Mouse (Mus musculus): ENCODE data around the gene Rad51. TPM values are rescaled to one million over a fixed set of nuclear protein-coding genes. Genes with fewer than 3 reads are reported as not detected.

Rad51 gene
- polyA plus RNA-seq, 1 experiment from 2014 or later, result 10.6 TPM

DNA sequence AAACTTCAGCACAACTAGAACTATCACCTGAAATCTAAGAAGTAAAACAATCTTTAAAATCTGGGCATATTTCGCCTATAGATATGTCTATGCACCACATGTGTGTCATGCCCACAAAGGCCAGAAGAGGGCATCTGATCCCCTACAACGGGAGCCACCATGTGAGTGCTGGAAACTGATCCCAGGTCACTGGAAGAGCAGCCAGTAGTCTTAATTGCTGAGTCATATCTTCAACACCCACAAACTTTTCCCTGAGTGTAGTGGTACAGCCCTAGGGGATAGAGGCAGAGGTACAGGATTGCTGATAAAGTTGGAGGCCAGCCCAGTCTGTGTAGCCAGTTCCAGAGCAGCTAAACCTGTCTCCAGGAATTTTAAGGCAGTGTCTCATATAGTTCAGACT is 32.6 kb downstream of the Rad51 start:
- Histone ChIP-seq H3K27ac (ENCODE audit: low read depth, low read length) (no peak overlapping the region), H3K27me3 (replicated peaks; ENCODE audit: control insufficient read depth, insufficient read depth, low read length) (no peaks in the 10 kb centered on the region), H3K4me1 (ENCODE audit: control insufficient read depth, insufficient read depth, low read depth, low read length) (no peaks in the 10 kb centered on the region), H3K4me2 (ENCODE audit: low read length) (no peak overlapping the region), H3K36me3 (ENCODE audit: control insufficient read depth, insufficient read depth, low read length) (peaks cover 47% of the 10 kb centered on the region), H3K9ac (ENCODE audit: low read depth, low read length) (no peak overlapping the region), H3K9me3 (ENCODE audit: control insufficient read depth, low read length) (no peaks in the 10 kb centered on the region), H3K4me3 (ENCODE audit: low read length) (no peak overlapping the region)
- 86% methylated on average over 2 of the region's 2 CpGs for WGBS
- ATAC-seq, result no peak

DNA sequence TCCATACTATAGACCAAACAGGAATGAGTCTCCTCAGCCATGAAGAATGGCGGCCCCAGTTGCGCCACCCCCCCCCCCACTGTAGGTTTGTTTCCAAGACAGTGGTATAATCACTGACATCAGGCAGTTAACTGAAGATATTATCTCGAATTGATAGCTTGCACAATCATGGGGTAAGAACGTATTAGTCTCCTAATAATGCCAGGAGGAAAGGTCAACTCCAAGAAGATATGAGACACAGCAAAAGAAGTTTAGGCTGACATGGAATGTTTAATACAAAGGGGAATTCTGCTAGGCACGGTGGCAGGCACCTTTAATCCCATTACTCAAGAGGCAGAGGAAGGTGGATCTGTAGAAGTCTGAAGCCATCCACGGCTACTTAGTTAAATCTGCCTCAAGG is 33.8 kb downstream of the Rad51 start:
- no peaks in the 10 kb centered on the region for H3K27me3 ChIP-seq (replicated peaks; ENCODE audit: control insufficient read depth, insufficient read depth, low read length)
- H3K4me2 ChIP-seq (ENCODE audit: low read length), result no peak overlapping the region
- H3K36me3 ChIP-seq (ENCODE audit: control insufficient read depth, insufficient read depth, low read length), result peaks cover 49% of the 10 kb centered on the region
- ATAC-seq, result no peak
- no peak overlapping the region for H3K4me3 ChIP-seq (ENCODE audit: low read length)
- H3K4me1 ChIP-seq (ENCODE audit: control insufficient read depth, insufficient read depth, low read depth, low read length), result no peaks in the 10 kb centered on the region
- H3K9me3 ChIP-seq (ENCODE audit: control insufficient read depth, low read length), result no peaks in the 10 kb centered on the region
- WGBS, result 93% methylated on average over 6 of the region's 6 CpGs
- H3K27ac ChIP-seq (ENCODE audit: low read depth, low read length), result no peak overlapping the region
- H3K9ac ChIP-seq (ENCODE audit: low read depth, low read length), result no peak overlapping the region

DNA sequence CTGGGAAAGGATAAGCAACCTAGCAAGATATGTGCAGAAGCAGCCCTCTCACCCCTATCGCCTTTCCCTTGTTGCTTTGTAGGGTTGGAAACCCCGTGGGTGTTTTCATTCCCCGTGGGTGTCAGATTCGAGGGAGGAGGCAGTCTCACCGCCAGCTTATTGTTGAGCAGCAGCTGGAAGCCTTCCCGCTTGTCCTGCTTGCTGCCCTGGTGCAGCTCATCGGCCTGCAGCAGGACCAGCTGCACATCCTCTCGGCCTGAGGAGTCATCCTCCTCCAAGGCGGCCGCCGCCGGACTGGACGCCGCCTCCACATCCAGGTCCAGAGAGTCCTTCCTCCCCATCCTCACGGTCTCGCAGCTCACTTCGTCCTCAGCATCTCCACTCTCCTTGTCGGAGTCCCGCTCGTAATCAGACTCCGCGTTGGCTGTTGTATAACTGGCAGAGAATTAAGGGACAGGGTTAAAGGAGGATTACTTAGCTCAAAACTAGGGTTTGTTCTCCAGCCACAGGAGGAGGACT is 34.6 kb downstream of the Rad51 start:
- no peak overlapping the region for H3K9ac ChIP-seq (ENCODE audit: low read depth, low read length)
- WGBS, result 84% methylated on average over 22 of the region's 22 CpGs
- H3K4me3 ChIP-seq (ENCODE audit: low read length), result no peak overlapping the region
- no peak overlapping the region for H3K4me2 ChIP-seq (ENCODE audit: low read length)
- ATAC-seq, result no peak
- H3K36me3 ChIP-seq (ENCODE audit: control insufficient read depth, insufficient read depth, low read length), result peaks cover 49% of the 10 kb centered on the region
- no peak overlapping the region for H3K27ac ChIP-seq (ENCODE audit: low read depth, low read length)
- H3K9me3 ChIP-seq (ENCODE audit: control insufficient read depth, low read length), result no peaks in the 10 kb centered on the region
- no peaks in the 10 kb centered on the region for H3K27me3 ChIP-seq (replicated peaks; ENCODE audit: control insufficient read depth, insufficient read depth, low read length)
- H3K4me1 ChIP-seq (ENCODE audit: control insufficient read depth, insufficient read depth, low read depth, low read length), result no peaks in the 10 kb centered on the region

DNA sequence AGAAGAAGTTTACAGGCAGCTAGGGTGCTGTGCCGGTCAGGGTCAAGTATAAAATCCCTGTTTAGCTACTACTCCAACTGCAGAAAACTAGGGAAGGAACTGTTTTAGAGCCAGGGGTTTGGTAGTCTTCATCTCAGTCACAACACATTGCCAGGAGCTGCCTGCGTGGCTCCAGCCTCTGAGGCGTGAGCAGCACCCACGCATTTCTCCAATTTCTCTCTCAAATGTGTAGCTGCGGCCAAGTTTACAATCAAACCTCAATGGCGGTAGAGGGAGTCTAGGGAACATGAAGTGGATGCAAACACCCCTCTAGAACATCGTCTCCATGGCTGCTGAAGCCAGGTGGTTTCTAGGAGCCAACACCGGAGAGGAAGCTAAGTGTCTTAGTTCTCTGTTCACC is 35.2 kb downstream of the Rad51 start:
- Histone ChIP-seq H3K4me2 (ENCODE audit: low read length) (no peak overlapping the region), H3K4me1 (ENCODE audit: control insufficient read depth, insufficient read depth, low read depth, low read length) (no peaks in the 10 kb centered on the region), H3K27ac (ENCODE audit: low read depth, low read length) (no peak overlapping the region), H3K27me3 (replicated peaks; ENCODE audit: control insufficient read depth, insufficient read depth, low read length) (no peaks in the 10 kb centered on the region), H3K4me3 (ENCODE audit: low read length) (no peak overlapping the region), H3K9me3 (ENCODE audit: control insufficient read depth, low read length) (no peaks in the 10 kb centered on the region), H3K9ac (ENCODE audit: low read depth, low read length) (no peak overlapping the region), H3K36me3 (ENCODE audit: control insufficient read depth, insufficient read depth, low read length) (peaks cover 48% of the 10 kb centered on the region)
- ATAC-seq, result no peak
- WGBS, result 92% methylated on average over 8 of the region's 8 CpGs

DNA sequence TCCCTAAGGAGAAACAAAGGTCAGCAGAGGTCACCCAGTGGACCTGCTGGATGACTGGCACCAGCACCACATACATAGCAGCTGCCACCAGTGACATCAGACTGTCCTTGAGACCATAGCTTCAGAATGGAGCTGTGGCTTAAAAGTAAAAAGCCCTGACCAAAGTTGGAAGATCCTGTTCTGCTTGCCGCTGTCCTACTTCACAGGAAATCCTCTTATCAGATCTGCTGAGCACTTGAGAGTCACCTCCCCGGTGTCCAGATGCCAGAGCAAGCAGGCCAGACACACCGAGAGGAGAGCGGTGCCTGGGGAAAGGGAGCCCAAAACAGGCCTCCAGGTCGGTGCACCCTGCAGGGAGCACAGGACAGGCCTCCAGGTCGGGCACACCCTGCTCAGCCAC is 39.7 kb downstream of the Rad51 start:
- no peak for ATAC-seq
- no peak overlapping the region for H3K27ac ChIP-seq (ENCODE audit: low read depth, low read length)
- no peak overlapping the region for H3K4me3 ChIP-seq (ENCODE audit: low read length)
- peaks cover 33% of the 10 kb centered on the region for H3K36me3 ChIP-seq (ENCODE audit: control insufficient read depth, insufficient read depth, low read length)
- H3K9me3 ChIP-seq (ENCODE audit: control insufficient read depth, low read length), result no peaks in the 10 kb centered on the region
- peaks cover 14% of the 10 kb centered on the region for H3K4me1 ChIP-seq (ENCODE audit: control insufficient read depth, insufficient read depth, low read depth, low read length)
- no peak overlapping the region for H3K9ac ChIP-seq (ENCODE audit: low read depth, low read length)
- no peak overlapping the region for H3K4me2 ChIP-seq (ENCODE audit: low read length)
- WGBS, result 95% methylated on average over 6 of the region's 6 CpGs
- H3K27me3 ChIP-seq (replicated peaks; ENCODE audit: control insufficient read depth, insufficient read depth, low read length), result no peaks in the 10 kb centered on the region

DNA sequence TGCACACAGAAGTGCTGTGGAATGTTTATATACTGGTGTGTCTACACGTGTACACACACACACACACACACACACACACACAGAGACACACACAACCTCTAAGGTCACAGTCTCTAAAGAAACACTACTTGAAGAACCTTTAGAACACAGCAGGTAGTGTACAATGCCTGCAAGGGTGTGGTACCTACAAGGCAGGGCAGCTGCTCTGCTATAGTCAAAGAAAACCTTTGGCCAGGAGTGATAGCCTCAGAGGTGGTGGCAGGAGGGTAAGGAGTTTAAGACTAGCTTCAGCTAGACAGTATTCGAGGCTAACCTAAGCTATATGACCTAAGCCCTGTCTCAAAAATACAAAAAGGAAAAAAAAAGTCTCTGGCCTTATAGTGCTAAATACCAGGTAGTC is 42.1 kb downstream of the Rad51 start:
- H3K4me2 ChIP-seq (ENCODE audit: low read length), result no peak overlapping the region
- peaks cover 18% of the 10 kb centered on the region for H3K4me1 ChIP-seq (ENCODE audit: control insufficient read depth, insufficient read depth, low read depth, low read length)
- peaks cover 25% of the 10 kb centered on the region for H3K36me3 ChIP-seq (ENCODE audit: control insufficient read depth, insufficient read depth, low read length)
- no peak overlapping the region for H3K9ac ChIP-seq (ENCODE audit: low read depth, low read length)
- no peaks in the 10 kb centered on the region for H3K9me3 ChIP-seq (ENCODE audit: control insufficient read depth, low read length)
- no peak overlapping the region for H3K4me3 ChIP-seq (ENCODE audit: low read length)
- no peak for ATAC-seq
- no peak overlapping the region for H3K27ac ChIP-seq (ENCODE audit: low read depth, low read length)
- 86% methylated on average over 2 of the region's 2 CpGs for WGBS
- no peaks in the 10 kb centered on the region for H3K27me3 ChIP-seq (replicated peaks; ENCODE audit: control insufficient read depth, insufficient read depth, low read length)

DNA sequence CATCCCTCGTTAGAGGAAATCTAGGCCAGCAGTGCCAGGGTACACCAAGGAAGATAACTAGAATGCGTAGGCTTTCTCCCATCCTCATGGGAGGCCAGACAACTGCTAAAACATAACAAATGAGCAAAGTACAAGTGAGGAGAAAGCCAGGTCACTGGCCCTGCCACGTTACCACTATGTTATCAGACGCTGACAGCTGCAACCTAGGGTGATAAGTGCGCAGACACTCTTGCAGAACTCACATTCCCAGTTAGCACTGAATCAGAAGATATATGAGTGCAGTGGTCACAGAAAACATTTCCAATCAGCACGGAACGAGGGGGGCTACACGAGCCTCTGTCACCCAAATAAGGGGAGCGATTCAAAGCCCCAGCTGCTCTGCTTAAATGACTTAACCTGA is 42.8 kb downstream of the Rad51 start:
- 88% methylated on average over 9 of the region's 9 CpGs for WGBS
- H3K4me1 ChIP-seq (ENCODE audit: control insufficient read depth, insufficient read depth, low read depth, low read length), result peaks cover 18% of the 10 kb centered on the region
- H3K4me3 ChIP-seq (ENCODE audit: low read length), result peak overlapping the region; percentile 96; the same call in 1 of the 2 replicates
- ATAC-seq, result no peak
- H3K27ac ChIP-seq (ENCODE audit: low read depth, low read length), result no peak overlapping the region
- H3K9ac ChIP-seq (ENCODE audit: low read depth, low read length), result no peak overlapping the region
- H3K9me3 ChIP-seq (ENCODE audit: control insufficient read depth, low read length), result no peaks in the 10 kb centered on the region
- peak overlapping the region; percentile 77 for H3K4me2 ChIP-seq (ENCODE audit: low read length)
- peaks cover 22% of the 10 kb centered on the region for H3K36me3 ChIP-seq (ENCODE audit: control insufficient read depth, insufficient read depth, low read length)
- H3K27me3 ChIP-seq (replicated peaks; ENCODE audit: control insufficient read depth, insufficient read depth, low read length), result no peaks in the 10 kb centered on the region

DNA sequence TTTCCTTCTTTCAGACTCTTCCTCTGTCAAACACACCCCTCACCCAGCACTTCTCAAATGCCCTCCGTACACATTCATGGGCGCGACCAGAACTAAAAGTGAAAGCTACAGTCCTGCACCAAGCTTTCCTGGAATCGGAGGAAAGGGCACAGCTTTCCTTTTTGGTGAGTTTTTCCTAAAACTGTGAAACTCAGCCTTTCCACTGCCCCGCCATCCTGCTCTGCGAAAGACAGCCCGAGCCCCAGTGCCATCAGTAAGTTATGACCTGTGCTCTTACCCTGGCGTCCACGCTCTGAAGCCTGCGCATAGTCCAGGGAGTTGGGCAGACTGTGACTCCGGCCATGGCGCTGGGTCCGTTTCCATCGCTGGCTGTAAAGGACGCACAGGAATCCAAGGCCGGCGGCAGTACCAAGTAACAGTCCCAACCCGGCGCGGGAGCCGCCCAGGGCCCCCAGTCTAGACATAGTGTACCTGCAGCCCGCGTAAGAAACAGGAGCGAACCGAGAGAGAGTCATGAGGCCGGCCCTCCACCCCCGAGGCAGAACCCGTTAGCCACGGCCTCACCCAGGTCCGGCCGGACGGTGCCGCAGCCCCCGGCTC is 43.6 kb downstream of the Rad51 start:
- WGBS, result 8% methylated on average over 32 of the region's 34 CpGs
- Histone ChIP-seq H3K4me2 (ENCODE audit: low read length) (peak overlapping the region; percentile 77), H3K9ac (ENCODE audit: low read depth, low read length) (peak overlapping the region; percentile 98), H3K9me3 (ENCODE audit: control insufficient read depth, low read length) (no peaks in the 10 kb centered on the region), H3K27me3 (replicated peaks; ENCODE audit: control insufficient read depth, insufficient read depth, low read length) (no peaks in the 10 kb centered on the region), H3K4me3 (ENCODE audit: low read length) (peak overlapping the region; percentile 96), H3K36me3 (ENCODE audit: control insufficient read depth, insufficient read depth, low read length) (peaks cover 22% of the 10 kb centered on the region), H3K4me1 (ENCODE audit: control insufficient read depth, insufficient read depth, low read depth, low read length) (peaks cover 18% of the 10 kb centered on the region), H3K27ac (ENCODE audit: low read depth, low read length) (peak overlapping the region; percentile 82)
- peak; percentile 31 for ATAC-seq

DNA sequence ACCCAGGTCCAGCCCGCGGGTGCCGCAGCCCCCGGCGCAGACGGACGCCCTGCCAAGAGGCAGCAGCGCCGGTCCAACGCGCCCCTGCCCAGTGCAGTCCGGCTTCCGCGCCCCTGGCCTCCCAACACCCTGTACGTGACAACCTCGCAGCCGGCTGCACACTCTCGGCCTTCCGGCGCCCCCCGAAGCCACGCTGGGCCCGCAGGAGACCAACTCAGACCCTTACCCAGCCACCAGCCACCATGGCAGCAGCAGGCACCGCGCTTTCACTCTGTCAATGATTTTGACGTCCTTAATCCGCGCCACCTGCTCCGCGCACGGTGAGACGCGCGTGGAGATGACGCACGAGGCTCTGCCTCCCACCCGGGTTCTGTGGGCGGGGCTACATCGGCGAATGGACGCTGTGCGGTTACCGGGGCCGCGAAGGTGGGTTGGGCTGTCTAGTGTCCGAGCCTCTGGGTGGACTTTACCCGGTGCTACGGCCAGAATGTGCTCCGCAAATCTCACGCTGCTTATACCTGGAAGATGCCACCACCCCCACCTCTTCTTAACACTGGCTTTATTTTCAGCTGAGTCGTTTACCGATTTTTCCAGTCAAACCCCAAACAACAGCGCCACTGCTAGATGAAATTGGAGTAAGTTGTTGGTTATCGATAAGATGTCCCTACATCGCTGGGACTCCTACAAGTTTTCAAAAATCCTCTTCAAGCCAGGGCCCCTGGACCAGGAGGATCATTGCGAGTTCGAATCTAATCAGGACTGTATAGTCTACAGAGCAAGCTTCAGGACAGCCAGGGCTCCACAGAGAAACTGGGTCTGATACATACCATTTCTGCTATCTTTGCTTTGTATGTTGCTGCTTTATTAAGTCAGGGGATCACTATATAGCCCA is 44.3 kb downstream of the Rad51 start, which contains the start of gene Rmdn3:
TSS of gene Rmdn3 (minus strand) at position 354 of the 892 bp plus-strand sequence.
- H3K4me2 ChIP-seq (ENCODE audit: low read length), result peak within 1 kb of the TSS; percentile 77
- no peaks in the 10 kb centered on the region for H3K9me3 ChIP-seq (ENCODE audit: control insufficient read depth, low read length)
- peak; percentile 93 for ATAC-seq
- peak within 1 kb of the TSS; percentile 96 for H3K4me3 ChIP-seq (ENCODE audit: low read length)
- WGBS, result under 1% methylated on average over 51 of the region's 57 CpGs
- peaks cover 15% of the 10 kb centered on the region for H3K36me3 ChIP-seq (ENCODE audit: control insufficient read depth, insufficient read depth, low read length)
- peak within 1 kb of the TSS; percentile 82 for H3K27ac ChIP-seq (ENCODE audit: low read depth, low read length)
- H3K9ac ChIP-seq (ENCODE audit: low read depth, low read length), result peak within 1 kb of the TSS; percentile 98
- peaks cover 18% of the 10 kb centered on the region for H3K4me1 ChIP-seq (ENCODE audit: control insufficient read depth, insufficient read depth, low read depth, low read length)
- H3K27me3 ChIP-seq (replicated peaks; ENCODE audit: control insufficient read depth, insufficient read depth, low read length), result no peaks in the 10 kb centered on the region

Data from hindbrain, embryonic 16.5 days (tissue).